Mouse (Mus musculus) intestine, embryonic 16.5 days (tissue): Measurements from ENCODE around the gene Rnf216. TPM values are rescaled to one million over a fixed set of nuclear protein-coding genes. Genes with fewer than 3 reads are reported as not detected.
A peak's percentile ranks its signal among the peaks of the same experiment; 100 is the strongest.

Experiments used
- ATAC-seq: fragments of 200-750 bp; cut with Nextera tagmentation; 2 replicates; pipeline ENCODE4 v1.8.0; 2017; ENCODE audit warnings: moderate TSS enrichment, moderate library complexity
- H3K27ac ChIP-seq: fragments of 300-500 bp; sonication (generic); 2 replicates; pipeline ENCODE4 v1.5.1; 2014; ENCODE audit warnings: mild to moderate bottlenecking, low read length
- H3K27me3 ChIP-seq: fragments of 300-500 bp; sonication (generic); replicated peaks from 2 replicates; pipeline ENCODE4 v1.6.1; 2014; ENCODE audit warnings: low read length, control low read depth, mixed read lengths; ENCODE audit not compliant: control insufficient read depth, insufficient read depth
- H3K36me3 ChIP-seq: fragments of 300-500 bp; sonication (generic); 2 replicates; pipeline ENCODE4 v1.6.1; 2014; ENCODE audit warnings: low read length, control low read depth; ENCODE audit not compliant: control insufficient read depth, insufficient read depth
- H3K4me1 ChIP-seq: fragments of 300-500 bp; sonication (generic); 2 replicates; pipeline ENCODE4 v1.6.1; 2014; ENCODE audit warnings: low read length, control low read depth, mixed read lengths; ENCODE audit not compliant: control insufficient read depth, insufficient read depth
- H3K4me2 ChIP-seq: fragments of 300-500 bp; sonication (generic); 2 replicates; pipeline ENCODE4 v1.6.1; 2014; ENCODE audit warnings: low read depth, low read length, control low read depth
- H3K4me3 ChIP-seq: fragments of 300-500 bp; sonication (generic); 2 replicates; pipeline ENCODE4 v1.5.1; 2014; ENCODE audit warnings: mild to moderate bottlenecking, low read length
- H3K9ac ChIP-seq: fragments of 300-500 bp; sonication (generic); 2 replicates; pipeline ENCODE4 v1.6.1; 2014; ENCODE audit warnings: low read depth, low read length
- H3K9me3 ChIP-seq: fragments of 300-500 bp; sonication (generic); 2 replicates; pipeline ENCODE4 v1.6.1; 2016; ENCODE audit warnings: low read length, control low read depth; ENCODE audit not compliant: control insufficient read depth
- WGBS: fragments of 180-500 bp; shearing (Covaris S2); extraction: QIAGEN DNeasy Blood & Tissue Kit; methylation state at CpG from one replicate; pipeline ENCODE4 v1.1.7; 2014; 5-methylcytosine and 5-hydroxymethylcytosine counted together
- polyA plus RNA-seq: library from polyadenylated mRNA; unstranded; fragments of >200 nt; fragmentation: Nextera tagmentation; extraction: Ambion mirVana; gene quantifications from 2 replicates; pipeline ENCODE4 v1.2.1, GENCODE M21; 2015

Gene Rnf216
- polyA plus RNA-seq, 1 experiment from 2014 or later, result 28.4 TPM

- WGBS, result 10% methylated on average over 13 of the region's 13 CpGs
- peak overlapping the region; percentile 78 for H3K4me3 ChIP-seq
- no peaks in the 10 kb centered on the region for H3K27me3 ChIP-seq
- peak overlapping the region; percentile 89 for H3K27ac ChIP-seq
- peak overlapping the region; percentile 93 for H3K9ac ChIP-seq
- peak overlapping the region; percentile 87 for H3K4me2 ChIP-seq
- H3K4me1 ChIP-seq, result peaks cover 31% of the 10 kb centered on the region
- no peaks in the 10 kb centered on the region for H3K9me3 ChIP-seq
- H3K36me3 ChIP-seq, result no peaks in the 10 kb centered on the region; the same call in 1 of the 2 replicates
- ATAC-seq, result peak; percentile 38
These were observed 149.6 kb downstream of the Rnf216 start for GRCm38 (mm10) chr5:142963003-142963704.

DNA sequence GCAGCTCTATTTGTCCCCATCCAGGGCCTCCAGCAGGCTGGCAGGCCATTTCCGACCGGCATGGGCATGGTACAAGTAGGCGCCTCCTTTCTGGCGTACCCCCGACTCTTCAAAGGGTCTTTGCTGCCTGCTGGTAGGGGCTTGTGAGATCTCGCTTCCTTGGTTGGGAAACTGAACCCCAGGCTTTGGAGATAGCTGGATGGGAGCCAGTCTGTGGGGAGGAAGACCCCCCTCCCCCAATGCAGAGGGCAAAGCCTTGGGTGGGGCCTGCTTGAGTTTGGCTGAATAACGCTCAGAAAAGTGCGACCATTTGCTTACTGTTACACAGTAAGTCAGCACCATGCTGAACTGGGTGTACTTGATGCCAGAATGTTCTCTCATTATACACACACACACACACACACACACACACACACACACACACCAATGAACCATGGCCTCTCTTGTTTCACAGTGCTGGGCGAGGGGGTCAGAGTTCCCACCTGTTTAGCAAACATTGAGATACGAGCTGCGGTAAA is 150.3 kb downstream of the Rnf216 start:
- Histone ChIP-seq H3K4me1 (peaks cover 31% of the 10 kb centered on the region), H3K27ac (peak overlapping the region; percentile 89), H3K4me3 (peak overlapping the region; percentile 78), H3K4me2 (peak overlapping the region; percentile 87), H3K9me3 (no peaks in the 10 kb centered on the region), H3K9ac (peak overlapping the region; percentile 93), H3K27me3 (no peaks in the 10 kb centered on the region), H3K36me3 (no peaks in the 10 kb centered on the region)
- 8% methylated on average over 11 of the region's 11 CpGs for WGBS
- no peak; the same call in 1 of the 2 replicates for ATAC-seq

DNA sequence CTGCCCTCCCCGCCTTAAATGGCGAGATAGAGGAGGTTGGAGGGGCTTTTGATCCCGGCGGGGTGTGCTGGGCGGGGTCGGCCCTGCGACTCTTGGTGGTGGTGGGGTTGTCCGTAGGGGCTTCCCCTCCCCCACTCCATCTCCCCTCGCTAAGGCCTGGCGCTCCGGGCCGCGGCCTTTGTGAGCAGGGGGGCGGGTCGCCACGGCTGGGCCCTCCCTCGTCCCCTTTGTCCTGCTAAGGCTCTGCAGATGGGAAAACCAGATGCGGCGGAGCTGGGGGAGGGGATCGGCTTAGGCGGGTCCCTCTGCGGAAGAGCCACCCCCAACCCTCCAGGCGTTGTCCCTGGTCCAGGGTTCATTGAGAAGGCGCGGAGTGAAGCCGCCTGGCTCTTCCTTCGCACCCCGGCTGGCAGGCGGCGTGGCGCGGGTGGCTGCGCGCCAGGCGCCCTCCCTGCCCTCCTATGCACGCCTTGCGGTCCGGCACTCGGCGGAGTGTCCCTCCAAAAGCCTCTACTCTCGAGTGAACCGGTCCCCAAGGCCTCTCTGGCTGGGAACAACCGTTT is 150.8 kb downstream of the Rnf216 start:
- Histone ChIP-seq H3K27ac (peak overlapping the region; percentile 89), H3K4me3 (peak overlapping the region; percentile 78), H3K9ac (peak overlapping the region; percentile 93), H3K4me2 (peak overlapping the region; percentile 87), H3K27me3 (no peaks in the 10 kb centered on the region), H3K4me1 (peaks cover 31% of the 10 kb centered on the region), H3K9me3 (no peaks in the 10 kb centered on the region), H3K36me3 (no peaks in the 10 kb centered on the region)
- ATAC-seq, result peak; percentile 76
- 2% methylated on average over 43 of the region's 43 CpGs for WGBS

DNA sequence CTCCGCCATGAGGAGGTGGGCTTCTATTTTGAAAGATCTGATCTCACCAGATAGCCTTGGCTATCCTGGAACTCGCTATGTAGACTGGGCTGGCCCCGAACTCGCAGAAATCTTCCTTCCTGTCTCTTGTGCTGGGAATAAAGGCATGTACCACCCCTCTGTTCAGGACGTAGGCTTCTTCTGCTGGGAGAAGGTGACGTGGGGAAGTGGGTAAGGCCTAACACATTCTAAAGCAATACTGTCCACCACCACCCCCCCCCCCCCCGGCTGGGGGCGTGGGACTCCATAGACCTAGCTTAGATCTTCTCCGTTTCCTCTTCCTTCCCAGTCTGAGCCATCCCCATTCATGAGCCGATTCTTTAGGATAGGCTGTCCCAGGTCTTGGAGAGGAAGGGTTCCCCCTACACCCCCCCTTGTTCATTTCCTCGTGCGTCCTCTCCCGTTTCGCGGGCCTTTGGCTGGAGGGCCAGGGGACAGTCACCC is 151.4 kb downstream of the Rnf216 start:
- Histone ChIP-seq H3K9me3 (no peaks in the 10 kb centered on the region), H3K4me3 (peak overlapping the region; percentile 78), H3K4me1 (peaks cover 31% of the 10 kb centered on the region), H3K4me2 (peak overlapping the region; percentile 87), H3K27ac (peak overlapping the region; percentile 89), H3K27me3 (no peaks in the 10 kb centered on the region), H3K36me3 (no peaks in the 10 kb centered on the region), H3K9ac (peak overlapping the region; percentile 93)
- peak; percentile 55 for ATAC-seq
- 2% methylated on average over 15 of the region's 15 CpGs for WGBS

- ATAC-seq, result no peak; the same call in 1 of the 2 replicates
- H3K27me3 ChIP-seq, result no peaks in the 10 kb centered on the region
- peak overlapping the region; percentile 93 for H3K9ac ChIP-seq
- H3K9me3 ChIP-seq, result no peaks in the 10 kb centered on the region
- peak overlapping the region; percentile 87 for H3K4me2 ChIP-seq
- WGBS, result under 1% methylated on average over 59 of the region's 59 CpGs
- H3K27ac ChIP-seq, result peak overlapping the region; percentile 89
- peak overlapping the region; percentile 78 for H3K4me3 ChIP-seq
- H3K4me1 ChIP-seq, result peaks cover 30% of the 10 kb centered on the region
- no peaks in the 10 kb centered on the region for H3K36me3 ChIP-seq
These were observed 152.0 kb downstream of the Rnf216 start for GRCm38 (mm10) chr5:142960775-142961271.

DNA sequence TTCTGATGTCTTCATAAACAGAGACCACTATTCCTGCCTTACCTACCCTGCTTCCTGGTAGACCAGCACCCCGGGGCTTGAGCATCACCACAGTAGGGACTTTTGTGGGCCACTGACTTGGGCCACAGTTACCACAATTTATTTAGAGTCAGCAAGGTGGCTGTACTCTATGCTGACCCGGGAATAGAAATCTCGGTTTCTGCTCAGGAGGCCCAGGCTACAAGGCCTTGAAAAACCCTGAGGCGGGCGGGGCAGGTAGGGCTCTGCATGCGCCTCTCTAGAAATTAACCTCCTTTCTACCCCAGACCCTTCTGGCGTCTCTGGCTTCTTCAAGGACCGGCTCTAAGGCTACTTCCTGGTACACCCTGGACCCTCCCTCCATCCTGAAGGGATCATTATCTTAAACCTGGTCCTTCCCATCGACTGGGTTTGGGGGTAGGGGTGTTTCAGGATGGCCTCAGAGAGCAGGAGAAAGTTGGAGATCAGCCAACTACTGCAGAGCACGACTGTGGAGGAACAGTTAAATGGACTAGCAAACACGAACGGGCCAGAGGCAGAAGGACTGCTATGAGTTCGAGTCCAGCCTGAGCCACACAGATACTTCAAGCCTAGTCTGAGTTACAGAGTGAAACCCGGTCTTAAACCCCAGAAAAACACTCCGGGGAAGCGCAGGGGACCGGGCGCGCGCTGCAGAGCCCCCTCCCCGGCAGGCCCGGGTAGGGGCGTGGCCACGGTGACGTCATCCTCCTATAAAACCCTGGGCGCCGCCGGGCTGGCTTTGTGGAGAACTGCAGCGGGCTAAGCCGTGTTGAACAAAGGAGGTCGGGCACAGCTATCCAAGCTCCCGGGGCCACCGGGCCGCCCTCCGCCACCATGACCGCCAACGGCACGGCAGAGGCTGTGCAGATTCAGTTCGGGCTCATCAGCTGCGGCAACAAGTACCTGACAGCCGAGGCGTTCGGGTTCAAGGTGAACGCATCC is 152.9 kb downstream of the Rnf216 start, which contains the start of gene Fscn1:
Gene Fscn1, plus strand, starts transcription at position 768 of the 981 bp plus-strand sequence.
- Histone ChIP-seq H3K4me1 (peaks cover 28% of the 10 kb centered on the region), H3K36me3 (no peaks in the 10 kb centered on the region), H3K4me2 (peak within 1 kb of the TSS; percentile 87), H3K27me3 (no peaks in the 10 kb centered on the region), H3K4me3 (peak within 1 kb of the TSS; percentile 78), H3K27ac (peak within 1 kb of the TSS; percentile 89), H3K9me3 (no peaks in the 10 kb centered on the region), H3K9ac (peak within 1 kb of the TSS; percentile 93)
- peak; percentile 56 for ATAC-seq
- WGBS, result 9% methylated on average over 44 of the region's 44 CpGs

- H3K9ac ChIP-seq, result no peak overlapping the region
- H3K36me3 ChIP-seq, result no peaks in the 10 kb centered on the region
- no peak overlapping the region for H3K4me2 ChIP-seq
- 74% methylated on average over 4 of the region's 4 CpGs for WGBS
- no peaks in the 10 kb centered on the region for H3K27me3 ChIP-seq
- H3K27ac ChIP-seq, result no peak overlapping the region
- ATAC-seq, result no peak
- no peaks in the 10 kb centered on the region for H3K9me3 ChIP-seq
- peaks cover 23% of the 10 kb centered on the region for H3K4me1 ChIP-seq
- no peak overlapping the region for H3K4me3 ChIP-seq
These were observed 153.6 kb downstream of the Rnf216 start for GRCm38 (mm10) chr5:142959156-142959555.

- Histone ChIP-seq H3K27me3 (no peaks in the 10 kb centered on the region), H3K4me2 (no peak overlapping the region), H3K9me3 (no peaks in the 10 kb centered on the region), H3K36me3 (no peaks in the 10 kb centered on the region), H3K27ac (no peak overlapping the region), H3K4me1 (peaks cover 16% of the 10 kb centered on the region), H3K4me3 (no peak overlapping the region), H3K9ac (no peak overlapping the region)
- ATAC-seq, result no peak
- 88% methylated on average over 14 of the region's 14 CpGs for WGBS
These were observed 154.3 kb downstream of the Rnf216 start for GRCm38 (mm10) chr5:142958464-142958863.
